Mouse (Mus musculus): ENCODE results near the gene Zg16.

DNA sequence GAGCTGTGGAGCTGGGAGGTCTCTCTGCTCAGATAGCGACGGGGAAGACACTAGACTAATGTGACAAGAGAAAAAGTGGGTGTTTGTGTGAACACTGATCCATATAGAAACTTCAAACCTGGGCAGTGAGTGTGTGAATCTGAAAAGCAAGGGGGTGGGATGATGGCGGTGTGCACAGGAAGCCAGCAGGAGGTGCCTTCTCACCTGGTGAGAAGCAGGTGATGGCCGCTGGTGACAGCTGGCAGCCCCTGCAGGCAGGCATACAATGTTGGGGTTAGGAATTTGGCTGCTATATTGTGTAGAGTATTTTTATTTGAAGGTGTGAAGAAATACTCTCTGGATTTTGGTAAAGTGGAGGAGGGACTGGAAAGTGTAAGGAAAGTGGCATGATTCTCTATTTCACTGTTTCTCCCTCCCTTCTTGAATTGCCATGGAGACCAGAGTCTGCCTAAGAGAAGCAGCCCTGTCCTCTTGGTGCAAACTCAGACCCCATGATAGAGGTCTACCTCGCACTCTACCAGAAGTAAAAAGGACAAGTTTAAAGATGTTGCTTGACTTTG lies 32.0 kb downstream of the Zg16 start:
- no peak for TF ChIP-seq CTCF (IDR thresholded peaks at IDR 0.05; ENCODE audit: insufficient read depth, low read depth, low read length)
- TF ChIP-seq POLR2A (IDR thresholded peaks at IDR 0.05; ENCODE audit: insufficient read depth, low read depth, low read length): no peak

Measured in olfactory bulb, adult 2 months (tissue).